ENCODE assay signal across 12 mouse cellular contexts in genomic region chr11:31738148-31739021, GRCm38 (mm10).
A peak's percentile ranks its signal among the peaks of the same experiment; 100 is the strongest.
DNase-seq lines count a peak whose midpoint lies in the region; ATAC-seq and TF ChIP-seq lines count a peak whose summit lies in the region.
"Had no signal": no experiment of that assay in that cellular context is flagged by ENCODE, and none has a peak within 500 bp of the region (broad histone marks: within the 10 kb centered on the region; RNA-seq: fewer than 3 reads in every experiment).

No protein-coding gene starts in this region.

- H3K27me3 ChIP-seq in lung, embryonic 14.5 days (ENCODE audit: insufficient read depth, low read length) = no peaks in the 10 kb centered on the region
- no peaks in the 10 kb centered on the region for H3K27me3 ChIP-seq in heart, embryonic 12.5 days (replicated peaks)
- H3K27me3 ChIP-seq: intestine, embryonic 15.5 days had no signal

- ATAC-seq in lung, embryonic 14.5 days (ENCODE audit: insufficient read depth) = no peak
- ATAC-seq in megakaryocyte progenitor cell, adult 5-6 weeks (replicated peaks; ENCODE audit: poor library complexity) = no peak
- ATAC-seq in heart, embryonic 12.5 days (ENCODE audit: insufficient number of reproducible peaks, low FRiP score) = no peak
- ATAC-seq: intestine, embryonic 15.5 days; liver, embryonic 12.5 days had no signal

- no peak overlapping the region for H3K9ac ChIP-seq in lung, embryonic 14.5 days
- no peak overlapping the region for H3K9ac ChIP-seq in heart, embryonic 12.5 days
- H3K9ac ChIP-seq: intestine, embryonic 15.5 days; liver, embryonic 12.5 days had no signal

- H3K36me3 ChIP-seq in lung, embryonic 14.5 days (ENCODE audit: insufficient read depth) = no peaks in the 10 kb centered on the region
- H3K36me3 ChIP-seq in heart, embryonic 12.5 days = no peaks in the 10 kb centered on the region
- H3K36me3 ChIP-seq: intestine, embryonic 15.5 days; liver, embryonic 12.5 days had no signal

- no peak overlapping the region for H3K4me3 ChIP-seq in lung, embryonic 14.5 days (ENCODE audit: low read depth, low read length)
- H3K4me3 ChIP-seq in heart, embryonic 12.5 days = no peak overlapping the region
- H3K4me3 ChIP-seq: intestine, embryonic 15.5 days; liver, embryonic 12.5 days had no signal

- H3K9me3 ChIP-seq in lung, embryonic 14.5 days (ENCODE audit: low read depth, low read length) = no peaks in the 10 kb centered on the region
- no peaks in the 10 kb centered on the region for H3K9me3 ChIP-seq in heart, embryonic 12.5 days (replicated peaks)
- H3K9me3 ChIP-seq: intestine, embryonic 15.5 days; liver, embryonic 12.5 days had no signal

- H3K4me2 ChIP-seq in lung, embryonic 14.5 days = no peak overlapping the region
- H3K4me2 ChIP-seq in heart, embryonic 12.5 days = no peak overlapping the region
- H3K4me2 ChIP-seq: heart, embryonic 11.5 days; intestine, embryonic 15.5 days; liver, embryonic 12.5 days had no signal

- no peak for TF ChIP-seq CTCF in lung, embryonic 14.5 days (IDR thresholded peaks at IDR 0.05; ENCODE audit: low read depth)

- H3K4me1 ChIP-seq in lung, embryonic 14.5 days (ENCODE audit: insufficient read depth) = no peaks in the 10 kb centered on the region
- H3K4me1 ChIP-seq in heart, embryonic 12.5 days (replicated peaks) = peaks cover 29% of the 10 kb centered on the region
- H3K4me1 ChIP-seq: intestine, embryonic 15.5 days had no signal

- H3K27ac ChIP-seq in lung, embryonic 14.5 days (ENCODE audit: low read depth) = no peak overlapping the region
- H3K27ac ChIP-seq in heart, embryonic 12.5 days (ENCODE audit: poor library complexity, severe bottlenecking) = no peak overlapping the region
- H3K27ac ChIP-seq: intestine, embryonic 15.5 days; liver, embryonic 12.5 days had no signal

- WGBS in lung, embryonic 14.5 days = 86% methylated on average over 5 of the region's 5 CpGs
- whole genome bisulfite sequencing in heart, embryonic 12.5 days = 90% methylated on average over 5 of the region's 5 CpGs

- DNase-seq in cerebellum, adult 11-12 months = peak; percentile 55
- DNase-seq in cerebellum, adult 8-10 months = no peak
- peak; percentile 52 to 79 for DNase-seq in kidney, adult 8-10 months
- no peak for DNase-seq in kidney, postnatal 4 days
- DNase-seq in lung, embryonic 14.5 days = peak; percentile 28
- DNase-seq in skeletal muscle tissue, adult 2 months (ENCODE audit: low read depth, low spot score) = peak; percentile 71
- DNase-seq: B cell, adult 2 months had no signal

Comparison
In these comparisons a context has a peak if more than half of its experiments do, and no peak if none do; other contexts are left out.
1. DNase-seq: peak in cerebellum, adult 11-12 months (single experiment), kidney, adult 8-10 months (2 of 2), lung, embryonic 14.5 days (single experiment) and skeletal muscle tissue, adult 2 months (single experiment); none in cerebellum, adult 8-10 months (single experiment) and kidney, postnatal 4 days (0 of 2).